Mouse (Mus musculus): ENCODE data around the gene Tmem33. TPM values are rescaled to one million over a fixed set of nuclear protein-coding genes. Genes with fewer than 3 reads are reported as not detected.

Tmem33 gene
- polyA plus RNA-seq, 1 experiment from 2014 or later, result 83.5 TPM

- Histone ChIP-seq H3K27me3 (replicated peaks; ENCODE audit: insufficient read depth, low read length) (no peaks in the 10 kb centered on the region), H3K9me3 (ENCODE audit: low read length) (no peaks in the 10 kb centered on the region), H3K4me3 (ENCODE audit: low read depth, low read length) (no peak overlapping the region), H3K36me3 (ENCODE audit: insufficient read depth, low read length) (peaks cover 12% of the 10 kb centered on the region; the same call in 1 of the 2 replicates), H3K9ac (replicated peaks; ENCODE audit: low read depth) (no peak overlapping the region), H3K4me2 (replicated peaks; ENCODE audit: low read depth, low read length) (no peak overlapping the region), H3K27ac (ENCODE audit: low read length) (no peak overlapping the region), H3K4me1 (ENCODE audit: insufficient read depth, low read depth, low read length) (no peaks in the 10 kb centered on the region)
- DNase-seq (ENCODE audit: low spot score) (no peak), ATAC-seq (no peak)
- TF ChIP-seq EP300 (IDR thresholded peaks at IDR 0.05) (no peak), CTCF (IDR thresholded peaks at IDR 0.05) (no peak)
- 89% methylated on average over 8 of the region's 8 CpGs for WGBS
Observed at GRCm38 (mm10) chr5:67269309-67269708, 8.9 kb downstream of the Tmem33 start.

DNA sequence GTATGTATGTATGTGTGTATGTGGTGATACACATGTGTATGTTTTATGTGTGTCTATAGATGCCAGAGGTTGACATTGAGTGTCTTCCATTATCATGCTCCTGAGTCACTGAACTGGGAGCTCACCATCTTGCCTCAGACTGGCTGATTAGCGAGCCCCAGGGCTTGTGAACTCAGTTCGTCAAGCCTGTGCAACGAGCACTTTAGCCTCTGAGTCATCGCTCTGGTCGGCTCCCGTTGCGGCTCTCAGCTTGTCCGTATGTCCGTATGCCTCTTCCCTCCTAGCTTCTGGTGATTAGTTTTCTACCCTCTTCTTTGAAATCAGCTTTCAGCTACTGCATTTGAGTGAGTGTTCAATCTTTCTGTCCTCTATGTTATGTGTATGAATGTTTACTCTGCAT, 19.0 kb downstream of the Tmem33 start:
- Histone ChIP-seq H3K4me2 (replicated peaks; ENCODE audit: low read depth, low read length) (no peak overlapping the region), H3K9ac (replicated peaks; ENCODE audit: low read depth) (no peak overlapping the region), H3K9me3 (ENCODE audit: low read length) (no peaks in the 10 kb centered on the region), H3K27ac (ENCODE audit: low read length) (no peak overlapping the region), H3K4me1 (ENCODE audit: insufficient read depth, low read depth, low read length) (no peaks in the 10 kb centered on the region), H3K4me3 (ENCODE audit: low read depth, low read length) (no peak overlapping the region), H3K27me3 (replicated peaks; ENCODE audit: insufficient read depth, low read length) (no peaks in the 10 kb centered on the region), H3K36me3 (ENCODE audit: insufficient read depth, low read length) (peaks cover 6% of the 10 kb centered on the region)
- TF ChIP-seq CTCF (IDR thresholded peaks at IDR 0.05), result no peak
- no peak for TF ChIP-seq EP300 (IDR thresholded peaks at IDR 0.05)
- no peak for DNase-seq (ENCODE audit: low spot score)
- no peak for ATAC-seq
- WGBS, result 88% methylated on average over 9 of the region's 9 CpGs

DNA sequence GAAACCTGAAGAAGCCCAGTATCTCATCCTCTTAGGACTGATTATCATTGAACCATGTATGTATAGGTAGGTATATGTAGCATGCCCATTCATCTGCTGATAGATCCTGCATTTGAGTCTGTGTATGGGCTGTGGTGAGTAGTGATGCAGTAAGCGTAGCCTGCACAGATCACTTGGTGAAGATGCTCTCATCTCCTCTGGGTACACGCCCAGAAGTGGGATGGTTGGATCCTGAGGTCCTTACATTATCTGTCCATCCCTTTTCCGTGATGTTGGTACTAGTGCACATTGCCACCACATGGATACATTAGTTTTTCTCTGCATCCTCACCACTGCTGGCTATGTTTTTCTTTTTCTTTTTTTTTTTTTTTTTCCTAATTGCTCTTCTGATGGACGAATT, 19.5 kb downstream of the Tmem33 start:
- H3K4me3 ChIP-seq (ENCODE audit: low read depth, low read length), result no peak overlapping the region
- WGBS, result 95% methylated on average over 4 of the region's 4 CpGs
- H3K27me3 ChIP-seq (replicated peaks; ENCODE audit: insufficient read depth, low read length), result no peaks in the 10 kb centered on the region
- ATAC-seq, result no peak
- H3K27ac ChIP-seq (ENCODE audit: low read length), result no peak overlapping the region
- TF ChIP-seq EP300 (IDR thresholded peaks at IDR 0.05) (no peak), CTCF (IDR thresholded peaks at IDR 0.05) (no peak)
- no peaks in the 10 kb centered on the region for H3K4me1 ChIP-seq (ENCODE audit: insufficient read depth, low read depth, low read length)
- H3K36me3 ChIP-seq (ENCODE audit: insufficient read depth, low read length), result peaks cover 6% of the 10 kb centered on the region
- H3K9ac ChIP-seq (replicated peaks; ENCODE audit: low read depth), result no peak overlapping the region
- DNase-seq (ENCODE audit: low spot score), result no peak
- H3K4me2 ChIP-seq (replicated peaks; ENCODE audit: low read depth, low read length), result no peak overlapping the region
- H3K9me3 ChIP-seq (ENCODE audit: low read length), result no peaks in the 10 kb centered on the region

DNA sequence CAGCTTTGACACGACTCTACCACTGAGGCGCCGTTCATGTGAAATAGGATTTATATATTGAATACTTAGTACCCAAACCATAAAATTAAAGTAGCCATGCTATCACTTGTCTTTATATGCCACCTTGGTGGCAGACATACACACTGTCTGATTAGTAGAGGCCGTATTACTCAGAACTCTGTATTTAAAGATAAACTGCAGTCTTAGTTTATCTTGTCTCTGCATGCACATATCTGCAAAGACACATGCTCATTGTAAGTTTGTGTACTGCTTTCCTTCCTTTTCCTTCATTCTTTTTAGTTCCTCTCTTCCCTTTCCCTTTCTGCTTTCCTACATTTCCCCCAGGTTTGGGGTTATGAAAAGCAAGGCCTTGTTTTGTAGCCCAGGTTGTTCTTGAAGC, 20.0 kb downstream of the Tmem33 start:
- WGBS, result 95% methylated on average over 4 of the region's 4 CpGs
- no peak for TF ChIP-seq EP300 (IDR thresholded peaks at IDR 0.05)
- no peak for TF ChIP-seq CTCF (IDR thresholded peaks at IDR 0.05)
- no peaks in the 10 kb centered on the region for H3K9me3 ChIP-seq (ENCODE audit: low read length)
- no peak overlapping the region for H3K9ac ChIP-seq (replicated peaks; ENCODE audit: low read depth)
- no peaks in the 10 kb centered on the region for H3K27me3 ChIP-seq (replicated peaks; ENCODE audit: insufficient read depth, low read length)
- DNase-seq (ENCODE audit: low spot score) (no peak), ATAC-seq (no peak)
- no peak overlapping the region for H3K27ac ChIP-seq (ENCODE audit: low read length)
- H3K4me2 ChIP-seq (replicated peaks; ENCODE audit: low read depth, low read length), result no peak overlapping the region
- H3K36me3 ChIP-seq (ENCODE audit: insufficient read depth, low read length), result peaks cover 6% of the 10 kb centered on the region
- H3K4me1 ChIP-seq (ENCODE audit: insufficient read depth, low read depth, low read length), result no peaks in the 10 kb centered on the region
- no peak overlapping the region for H3K4me3 ChIP-seq (ENCODE audit: low read depth, low read length)

- H3K27me3 ChIP-seq (replicated peaks; ENCODE audit: insufficient read depth, low read length), result no peaks in the 10 kb centered on the region
- H3K9ac ChIP-seq (replicated peaks; ENCODE audit: low read depth), result no peak overlapping the region
- DNase-seq (ENCODE audit: low spot score) (no peak), ATAC-seq (no peak)
- 64% methylated on average over 3 of the region's 3 CpGs for WGBS
- H3K27ac ChIP-seq (ENCODE audit: low read length), result no peak overlapping the region
- TF ChIP-seq CTCF (IDR thresholded peaks at IDR 0.05) (no peak), EP300 (IDR thresholded peaks at IDR 0.05) (no peak)
- no peak overlapping the region for H3K4me2 ChIP-seq (replicated peaks; ENCODE audit: low read depth, low read length)
- H3K4me3 ChIP-seq (ENCODE audit: low read depth, low read length), result no peak overlapping the region
- peaks cover 8% of the 10 kb centered on the region; the same call in 1 of the 2 replicates for H3K36me3 ChIP-seq (ENCODE audit: insufficient read depth, low read length)
- no peaks in the 10 kb centered on the region for H3K9me3 ChIP-seq (ENCODE audit: low read length)
- H3K4me1 ChIP-seq (ENCODE audit: insufficient read depth, low read depth, low read length), result no peaks in the 10 kb centered on the region
Observed at GRCm38 (mm10) chr5:67295029-67295428, 34.7 kb downstream of the Tmem33 start.

GRCm38 (mm10) chr5:67295682-67296081, 35.3 kb downstream of the Tmem33 start:
- WGBS, result 64% methylated on average over 6 of the region's 6 CpGs
- no peak overlapping the region for H3K9ac ChIP-seq (replicated peaks; ENCODE audit: low read depth)
- H3K4me3 ChIP-seq (ENCODE audit: low read depth, low read length), result no peak overlapping the region
- H3K4me1 ChIP-seq (ENCODE audit: insufficient read depth, low read depth, low read length), result no peaks in the 10 kb centered on the region
- H3K9me3 ChIP-seq (ENCODE audit: low read length), result no peaks in the 10 kb centered on the region
- H3K4me2 ChIP-seq (replicated peaks; ENCODE audit: low read depth, low read length), result no peak overlapping the region
- ATAC-seq (no peak), DNase-seq (ENCODE audit: low spot score) (no peak)
- H3K27me3 ChIP-seq (replicated peaks; ENCODE audit: insufficient read depth, low read length), result no peaks in the 10 kb centered on the region
- peaks cover 8% of the 10 kb centered on the region; the same call in 1 of the 2 replicates for H3K36me3 ChIP-seq (ENCODE audit: insufficient read depth, low read length)
- TF ChIP-seq CTCF (IDR thresholded peaks at IDR 0.05) (no peak), EP300 (IDR thresholded peaks at IDR 0.05) (no peak)
- H3K27ac ChIP-seq (ENCODE audit: low read length), result no peak overlapping the region

- no peaks in the 10 kb centered on the region for H3K27me3 ChIP-seq (replicated peaks; ENCODE audit: insufficient read depth, low read length)
- H3K9me3 ChIP-seq (ENCODE audit: low read length), result no peaks in the 10 kb centered on the region
- DNase-seq (ENCODE audit: low spot score) (no peak), ATAC-seq (no peak)
- H3K4me2 ChIP-seq (replicated peaks; ENCODE audit: low read depth, low read length), result no peak overlapping the region
- no peak for TF ChIP-seq EP300 (IDR thresholded peaks at IDR 0.05)
- TF ChIP-seq CTCF (IDR thresholded peaks at IDR 0.05), result no peak
- H3K9ac ChIP-seq (replicated peaks; ENCODE audit: low read depth), result no peak overlapping the region
- H3K27ac ChIP-seq (ENCODE audit: low read length), result no peak overlapping the region
- 81% methylated on average over 1 of the region's 1 CpGs for WGBS
- H3K4me1 ChIP-seq (ENCODE audit: insufficient read depth, low read depth, low read length), result no peaks in the 10 kb centered on the region
- H3K36me3 ChIP-seq (ENCODE audit: insufficient read depth, low read length), result peaks cover 8% of the 10 kb centered on the region; the same call in 1 of the 2 replicates
- no peak overlapping the region for H3K4me3 ChIP-seq (ENCODE audit: low read depth, low read length)
Observed at GRCm38 (mm10) chr5:67296171-67296570, 35.8 kb downstream of the Tmem33 start.
